Mouse (Mus musculus): ENCODE results near the gene Ccr1l1.

DNA sequence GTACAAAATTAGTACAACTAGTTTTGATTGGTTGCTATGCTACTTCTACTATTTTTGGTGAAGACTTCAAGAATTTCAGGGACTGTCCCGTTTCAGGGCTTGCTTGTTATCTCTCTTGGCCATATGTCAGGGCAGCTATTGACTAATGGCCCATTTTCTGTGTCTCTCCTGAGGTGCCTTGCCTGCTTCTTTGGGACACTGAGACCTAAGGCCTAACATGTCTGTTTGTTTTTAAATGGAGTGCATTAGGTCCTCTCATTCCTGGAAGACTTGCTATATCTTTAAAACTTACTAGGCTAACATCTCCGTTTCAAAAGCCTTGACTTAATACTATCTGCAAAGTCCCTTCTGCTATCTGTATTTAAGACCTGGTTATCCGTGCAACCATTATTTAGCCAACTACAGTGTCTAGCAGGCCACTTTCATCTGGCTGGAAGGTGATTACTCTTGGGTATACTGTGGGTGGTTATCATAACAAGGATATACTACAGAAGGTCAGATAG, 20.2 kb downstream of the Ccr1l1 start:
- TF ChIP-seq POLR2A (IDR thresholded peaks at IDR 0.05; ENCODE audit: insufficient read length, low read depth) (no peak), USF1 (IDR thresholded peaks at IDR 0.05; ENCODE audit: low read depth) (no peak), POLR2AphosphoS2 (IDR thresholded peaks at IDR 0.05; ENCODE audit: insufficient read length, low read depth) (no peak), MAX (IDR thresholded peaks at IDR 0.05; ENCODE audit: low read depth) (no peak)
